Mouse (Mus musculus): ENCODE data around the gene Sp2.
A peak's percentile ranks its signal among the peaks of the same experiment; 100 is the strongest.

Gene Sp2

DNA sequence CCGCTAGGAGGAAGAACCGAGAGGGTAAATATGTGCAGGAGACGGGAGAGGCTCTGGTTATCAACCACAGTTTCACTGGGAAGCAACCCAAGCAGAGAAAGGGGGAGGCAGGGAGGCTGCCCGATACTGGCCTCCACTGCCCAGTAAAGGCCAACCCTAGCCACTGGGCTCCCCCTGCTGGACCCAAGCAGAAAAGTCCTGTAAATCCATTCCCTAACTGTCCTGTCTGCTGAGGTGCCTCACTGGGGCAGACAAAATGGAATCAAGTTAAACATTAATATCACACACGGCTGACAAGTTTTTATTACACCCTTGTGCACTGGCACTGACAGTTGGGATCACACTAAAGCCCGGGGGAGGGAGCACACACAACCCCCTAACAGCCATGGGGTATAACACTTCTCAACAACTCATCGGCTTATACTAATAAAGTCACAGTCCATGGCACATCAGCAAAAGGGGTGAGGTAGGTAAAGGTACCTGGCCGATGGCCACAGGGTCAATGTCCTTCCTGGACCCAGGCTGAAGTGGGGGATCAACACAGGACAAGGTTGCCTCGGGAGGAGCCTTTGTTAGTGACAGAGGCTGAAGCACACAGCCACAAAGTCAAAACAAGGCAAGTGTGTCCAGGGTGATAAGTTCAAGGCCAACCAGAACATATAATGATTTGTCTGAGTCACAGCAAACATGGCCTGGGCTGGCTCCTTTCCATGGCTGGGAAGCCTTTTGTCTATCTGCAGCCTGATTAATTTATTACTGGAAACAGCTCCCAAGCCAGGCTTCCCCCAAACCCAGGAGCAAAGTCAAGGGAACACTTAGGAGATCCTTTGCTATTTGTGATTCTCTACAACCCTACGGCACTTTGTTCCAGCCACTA lies 45.0 kb downstream of the Sp2 start:
- no peak for DNase-seq

DNA sequence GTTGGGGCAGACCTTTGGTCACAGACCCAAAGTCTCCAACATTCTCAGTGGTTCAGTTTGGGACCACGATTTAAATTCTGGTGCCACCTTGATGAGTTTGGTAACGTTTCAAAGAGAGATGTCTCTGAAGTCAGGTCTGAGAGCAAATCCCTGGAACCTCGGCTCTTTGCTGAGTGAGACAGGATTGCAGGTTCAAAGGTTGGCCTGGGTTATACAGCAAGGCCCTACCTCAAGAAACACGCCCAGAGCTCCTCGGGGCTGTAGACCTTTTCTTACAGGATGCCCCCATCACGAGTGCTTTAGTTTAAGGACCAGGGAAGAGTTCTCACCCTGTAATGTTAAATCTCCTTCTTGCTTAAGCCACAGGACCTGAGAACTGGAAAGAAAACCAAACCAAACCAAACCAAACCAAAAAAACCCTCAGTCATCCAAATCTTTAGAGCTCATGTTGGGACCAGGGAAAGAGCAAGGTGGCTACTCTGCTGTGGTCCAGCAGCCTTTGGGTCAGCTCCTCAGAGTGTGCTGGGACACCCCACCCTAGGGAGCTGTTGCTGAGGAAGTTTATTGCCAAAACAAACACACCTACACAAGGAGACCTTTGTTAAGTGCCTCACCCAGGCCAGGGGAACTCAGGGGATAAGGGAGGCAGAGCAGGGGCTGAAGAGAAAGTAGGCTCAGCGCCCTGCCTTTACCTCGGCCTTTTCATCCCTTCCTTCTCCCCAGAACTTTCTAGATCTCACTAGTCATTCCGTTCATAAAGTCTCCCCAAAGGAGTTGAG lies 46.7 kb downstream of the Sp2 start:
- DNase-seq = no peak

DNA sequence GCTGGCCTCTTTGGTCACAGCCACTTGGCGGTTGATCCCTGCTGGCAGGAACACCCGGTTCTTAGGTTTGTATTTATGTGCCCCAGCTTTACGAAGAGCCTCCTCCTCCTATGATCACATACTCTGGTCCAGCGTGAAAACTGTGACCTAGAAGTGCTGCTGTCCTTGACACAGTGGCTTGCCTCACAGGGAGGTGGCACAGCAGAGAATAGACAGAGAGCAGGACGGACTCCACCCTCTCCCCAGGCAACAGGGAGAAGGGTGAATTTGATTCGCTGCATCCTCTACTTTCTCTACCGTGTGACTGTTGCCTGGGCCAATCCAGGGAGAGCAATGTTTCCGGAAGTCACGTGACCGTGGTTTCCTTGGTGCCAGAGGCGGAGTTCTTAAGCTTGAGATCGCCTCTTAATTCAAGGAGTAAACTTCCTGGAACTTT lies 47.8 kb downstream of the Sp2 start:
- DNase-seq = no peak

GRCm38 (mm10) chr11:96933562-96934276 lies 49.0 kb downstream of the Sp2 start:
- no peak for DNase-seq

- no peak for DNase-seq
Measured at GRCm38 (mm10) chr11:96931327-96932062, 51.3 kb downstream of the Sp2 start.

DNA sequence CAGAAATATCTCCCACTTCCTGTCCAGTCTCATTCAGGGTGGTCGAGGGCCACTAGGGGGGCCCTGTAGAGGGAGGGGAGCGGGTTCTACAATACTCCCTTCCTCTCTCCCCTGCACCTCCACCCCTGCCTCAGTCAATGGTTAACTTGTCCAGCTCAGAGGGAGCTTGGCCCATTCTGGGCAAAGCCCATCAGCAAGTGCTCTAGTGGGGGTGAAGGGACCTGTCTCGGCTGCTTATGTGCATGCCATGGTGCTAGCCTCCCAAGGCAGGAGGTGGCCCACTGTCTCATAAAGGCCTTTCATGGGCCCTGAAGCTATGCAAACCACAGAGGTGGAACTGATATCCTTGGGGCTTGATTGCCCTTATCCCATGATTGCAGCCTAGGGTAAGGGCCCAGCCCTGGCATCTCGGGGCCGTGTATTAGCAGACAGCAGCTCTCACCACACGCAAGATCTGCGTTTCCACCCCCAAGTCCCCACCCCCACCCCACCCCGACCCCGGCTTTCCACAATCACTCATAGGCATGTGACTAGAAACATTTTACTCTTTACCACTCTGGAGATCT lies 52.9 kb downstream of the Sp2 start:
- DNase-seq = no peak

- DNase-seq = no peak
Measured at GRCm38 (mm10) chr11:96929096-96929765, 53.5 kb downstream of the Sp2 start.

- no peak for DNase-seq
Measured at GRCm38 (mm10) chr11:96928691-96929090, 54.1 kb downstream of the Sp2 start.

- DNase-seq = no peak
Measured at GRCm38 (mm10) chr11:96928088-96928487, 54.7 kb downstream of the Sp2 start, which contains the start of gene Prr15l. Gene Prr15l, plus strand, starts transcription at chr11:96928104.

DNA sequence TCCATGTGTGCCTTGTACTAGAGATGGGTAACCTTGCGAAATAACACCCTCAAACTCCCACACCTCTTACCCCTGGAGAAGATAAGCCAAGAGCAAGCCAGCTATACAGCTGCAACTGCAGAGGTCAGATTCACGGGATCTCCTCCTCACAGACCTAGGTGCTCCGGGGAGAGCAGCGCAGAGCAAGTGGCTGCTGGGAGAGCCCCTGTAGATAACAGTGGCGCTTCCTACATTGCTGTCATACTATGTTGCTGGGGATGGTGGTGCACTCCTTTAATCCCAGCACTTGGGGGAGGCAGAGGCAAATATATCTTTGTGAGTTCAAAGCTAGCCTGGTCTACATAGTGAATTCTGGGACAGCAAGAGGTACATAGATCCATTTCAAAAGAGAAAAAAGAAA lies 56.2 kb downstream of the Sp2 start:
- no peak for DNase-seq

DNA sequence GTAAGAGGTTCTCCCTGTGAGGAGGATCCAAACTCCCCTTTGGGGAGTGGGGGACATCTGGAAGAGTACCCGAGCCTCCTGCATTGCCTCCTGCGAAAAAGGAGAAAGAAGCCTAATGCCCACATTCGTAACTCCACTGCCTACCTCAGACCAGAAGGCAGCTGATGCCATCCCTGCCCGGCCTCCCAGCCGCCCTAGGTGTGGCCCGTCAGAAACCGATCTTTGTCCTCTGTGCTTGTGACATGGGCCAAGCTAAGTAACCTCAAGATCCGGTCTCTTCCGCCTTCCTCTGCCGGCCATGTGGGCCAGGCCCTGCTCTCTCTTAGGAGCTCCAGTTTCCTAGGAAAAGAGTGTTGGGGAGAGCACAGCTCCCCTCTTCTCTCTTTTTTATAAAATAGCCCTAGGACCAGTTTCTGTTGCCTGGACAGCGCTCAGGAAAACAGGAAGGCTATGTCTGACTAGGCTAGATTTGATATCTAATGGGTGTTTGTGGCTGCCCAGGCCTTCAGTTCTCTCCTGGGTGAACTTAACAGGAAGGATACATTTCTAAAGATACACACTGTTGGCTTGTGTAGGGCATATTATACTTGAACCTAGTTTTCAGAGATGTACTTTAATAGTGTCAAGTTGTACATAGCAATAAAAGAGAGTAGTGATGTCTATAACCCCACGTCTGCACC lies 57.1 kb downstream of the Sp2 start:
- DNase-seq = no peak

- no peak for DNase-seq
Measured at GRCm38 (mm10) chr11:96924861-96925260, 57.9 kb downstream of the Sp2 start.

GRCm38 (mm10) chr11:96919003-96919402 lies 63.8 kb downstream of the Sp2 start:
- DNase-seq = no peak

- DNase-seq = no peak
Measured at GRCm38 (mm10) chr11:96917415-96917814, 65.3 kb downstream of the Sp2 start.

GRCm38 (mm10) chr11:96916885-96917396 lies 65.8 kb downstream of the Sp2 start:
- no peak for DNase-seq

- DNase-seq = peak; percentile 98
Measured at GRCm38 (mm10) chr11:96916044-96916884, 66.5 kb downstream of the Sp2 start, which contains the start of gene Cdk5rap3. Gene Cdk5rap3, minus strand, starts transcription at chr11:96916496.

- no peak for DNase-seq
Measured at GRCm38 (mm10) chr11:96912682-96913081, 70.1 kb downstream of the Sp2 start.

DNA sequence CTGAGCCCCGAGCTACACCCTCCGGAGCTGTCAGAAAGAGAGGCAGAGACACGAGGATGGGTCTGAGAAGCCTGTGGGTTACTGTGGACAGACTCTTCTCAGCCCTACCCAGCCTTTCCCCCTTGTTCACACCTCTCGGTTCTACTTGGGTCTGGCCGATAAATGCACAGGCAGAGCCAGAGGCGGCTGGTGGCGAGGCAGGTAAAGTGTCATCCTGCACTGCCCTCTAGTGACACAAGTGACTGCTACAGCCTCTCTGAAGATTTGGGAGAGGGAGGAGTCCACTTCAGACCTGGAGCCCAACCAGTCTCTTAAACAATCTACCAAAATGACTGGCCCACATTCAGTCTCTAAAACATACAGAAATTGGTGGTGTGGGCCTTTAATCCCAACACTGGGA lies 72.8 kb downstream of the Sp2 start:
- peak; percentile 80 for DNase-seq

GRCm38 (mm10) chr11:96908594-96908993 lies 74.2 kb downstream of the Sp2 start:
- DNase-seq = peak; percentile 19
